22 mouse cellular contexts compared by ENCODE assay signal in the genomic region with DNA sequence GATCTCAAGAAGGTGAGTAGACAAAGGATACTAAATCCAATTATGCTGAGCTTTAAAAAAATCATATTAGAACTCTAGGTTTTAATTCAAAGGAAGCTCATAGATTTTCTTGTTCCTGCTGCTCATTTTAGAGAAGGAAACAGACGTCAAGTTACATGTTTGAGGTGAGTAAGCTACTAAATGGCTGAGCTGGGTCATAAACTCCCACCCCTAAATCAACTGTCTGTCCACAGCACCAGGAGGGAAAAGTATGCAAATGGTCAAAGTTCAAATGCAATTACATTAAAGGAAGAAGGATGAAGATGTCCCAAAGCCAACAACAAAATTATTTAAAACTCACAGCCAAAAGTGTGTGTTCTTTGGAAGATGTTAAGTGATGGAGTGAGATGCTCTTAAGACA.
DNase-seq lines count a peak whose midpoint lies in the region; ATAC-seq and TF ChIP-seq lines count a peak whose summit lies in the region.
"Had no signal": no experiment of that assay in that cellular context is flagged by ENCODE, and none has a peak within 500 bp of the region (broad histone marks: within the 10 kb centered on the region; RNA-seq: fewer than 3 reads in every experiment).

No protein-coding gene starts in this region.

- no peak for TF ChIP-seq CTCF in kidney, postnatal 0 days (IDR thresholded peaks at IDR 0.05; ENCODE audit: low read depth)

- ATAC-seq in kidney, embryonic 15.5 days (replicated peaks; ENCODE audit: low FRiP score), result no peak
- no peak for ATAC-seq in kidney, postnatal 0 days (replicated peaks; ENCODE audit: low FRiP score, low read depth)
- no peak for ATAC-seq in midbrain, embryonic 16.5 days
- ATAC-seq: forebrain, embryonic 14.5 days; forebrain, embryonic 16.5 days had no signal

- WGBS in kidney, embryonic 15.5 days, result 28% methylated on average over 1 of the region's 1 CpGs
- WGBS in kidney, postnatal 0 days, result 19% methylated on average over 1 of the region's 1 CpGs
- 77% methylated on average over 1 of the region's 1 CpGs for WGBS in midbrain, embryonic 16.5 days

- H3K27ac ChIP-seq in kidney, embryonic 15.5 days, result peak overlapping the region; percentile 55; the same call in 1 of the 2 replicates
- no peak overlapping the region for H3K27ac ChIP-seq in kidney, postnatal 0 days
- H3K27ac ChIP-seq in midbrain, embryonic 16.5 days (ENCODE audit: low read length), result no peak overlapping the region
- H3K27ac ChIP-seq: embryonic facial prominence, embryonic 13.5 days; embryonic facial prominence, embryonic 15.5 days; forebrain, embryonic 10.5 days; forebrain, embryonic 12.5 days had no signal

- no peaks in the 10 kb centered on the region for H3K27me3 ChIP-seq in kidney, embryonic 15.5 days
- no peaks in the 10 kb centered on the region for H3K27me3 ChIP-seq in kidney, postnatal 0 days (ENCODE audit: insufficient read depth, low read length)
- no peaks in the 10 kb centered on the region for H3K27me3 ChIP-seq in midbrain, embryonic 16.5 days (ENCODE audit: control insufficient read depth, insufficient read depth, low read depth, low read length)
- H3K27me3 ChIP-seq: embryonic facial prominence, embryonic 13.5 days; embryonic facial prominence, embryonic 15.5 days; forebrain, embryonic 12.5 days had no signal

- peaks cover 40% of the 10 kb centered on the region for H3K4me1 ChIP-seq in kidney, embryonic 15.5 days
- 0 out of 2 replicates have a peak, but pooled peaks cover 8% of the 10 kb centered on the region for H3K4me1 ChIP-seq in kidney, postnatal 0 days (replicated peaks; ENCODE audit: insufficient read depth, low read length)
- peaks cover 11% of the 10 kb centered on the region for H3K4me1 ChIP-seq in midbrain, embryonic 16.5 days (ENCODE audit: control insufficient read depth, insufficient read depth, low read length)

- peaks cover 50% of the 10 kb centered on the region for H3K36me3 ChIP-seq in kidney, embryonic 15.5 days
- peaks cover 21% of the 10 kb centered on the region for H3K36me3 ChIP-seq in kidney, postnatal 0 days (ENCODE audit: insufficient read depth, low read length)
- no peaks in the 10 kb centered on the region for H3K36me3 ChIP-seq in midbrain, embryonic 16.5 days (ENCODE audit: control insufficient read depth, insufficient read depth, low read length)

- H3K9me3 ChIP-seq in kidney, embryonic 15.5 days (replicated peaks), result no peaks in the 10 kb centered on the region
- no peaks in the 10 kb centered on the region for H3K9me3 ChIP-seq in kidney, postnatal 0 days (replicated peaks; ENCODE audit: low read length)
- H3K9me3 ChIP-seq in midbrain, embryonic 16.5 days (replicated peaks; ENCODE audit: control insufficient read depth, low read length, poor library complexity, severe bottlenecking), result no peaks in the 10 kb centered on the region
- H3K9me3 ChIP-seq: embryonic facial prominence, embryonic 13.5 days; embryonic facial prominence, embryonic 15.5 days; forebrain, embryonic 10.5 days; forebrain, embryonic 12.5 days had no signal

- H3K9ac ChIP-seq in kidney, embryonic 15.5 days, result no peak overlapping the region
- no peak overlapping the region for H3K9ac ChIP-seq in kidney, postnatal 0 days (ENCODE audit: low read depth, low read length)
- no peak overlapping the region for H3K9ac ChIP-seq in midbrain, embryonic 16.5 days (ENCODE audit: low read depth, low read length)
- H3K9ac ChIP-seq: embryonic facial prominence, embryonic 13.5 days; embryonic facial prominence, embryonic 15.5 days; forebrain, embryonic 12.5 days had no signal

- no peak for DNase-seq in kidney, postnatal 36 days
- DNase-seq in kidney, postnatal 0 days (ENCODE audit: low spot score), result peak; percentile 57
- DNase-seq in kidney, postnatal 25 days, result no peak
- DNase-seq: adrenal gland, adult 2 months; adrenal gland, postnatal 10 days; adrenal gland, postnatal 25 days; cerebellum, adult 11 months; cerebellum, adult 18-20 months; cerebellum, adult 8-10 months; cerebellum, adult 9-11 months; cerebellum, postnatal 14 days; cerebellum, postnatal 36 days; embryo, embryonic 11 days had no signal

- H3K4me3 ChIP-seq in kidney, embryonic 15.5 days (replicated peaks), result no peak overlapping the region
- H3K4me3 ChIP-seq in kidney, postnatal 0 days (replicated peaks; ENCODE audit: low read depth, low read length), result no peak overlapping the region
- H3K4me3 ChIP-seq in midbrain, embryonic 16.5 days (ENCODE audit: low read depth, low read length), result no peak overlapping the region
- H3K4me3 ChIP-seq: embryonic facial prominence, embryonic 13.5 days; embryonic facial prominence, embryonic 15.5 days; erythroblast, embryonic 14.5 days; forebrain, embryonic 10.5 days; forebrain, embryonic 12.5 days had no signal

- H3K4me2 ChIP-seq in kidney, embryonic 15.5 days, result no peak overlapping the region
- no peak overlapping the region for H3K4me2 ChIP-seq in kidney, postnatal 0 days (ENCODE audit: low read length)
- no peak overlapping the region for H3K4me2 ChIP-seq in midbrain, embryonic 16.5 days (ENCODE audit: low read length)
- H3K4me2 ChIP-seq: embryonic facial prominence, embryonic 13.5 days; embryonic facial prominence, embryonic 15.5 days; forebrain, embryonic 12.5 days had no signal
